Mouse (Mus musculus) stomach, embryonic 14.5 days (tissue): Measurements from ENCODE around the gene Mterf2. TPM values are rescaled to one million over a fixed set of nuclear protein-coding genes. Genes with fewer than 3 reads are reported as not detected.

Source experiments
- ATAC-seq: fragments of 200-750 bp; cut with Nextera tagmentation; 2 replicates; pipeline ENCODE4 v1.8.0; 2017; ENCODE audit warnings: low read depth, moderate TSS enrichment; ENCODE audit not compliant: insufficient number of reproducible peaks, insufficient read depth, low FRiP score
- H3K27ac ChIP-seq: fragments of 300-500 bp; sonication (generic); 2 replicates; pipeline ENCODE4 v1.5.1; 2014; ENCODE audit warnings: mild to moderate bottlenecking, low read length, moderate library complexity, mixed read lengths
- H3K27me3 ChIP-seq: fragments of 300-500 bp; sonication (generic); 2 replicates; pipeline ENCODE4 v1.6.1; 2014; ENCODE audit warnings: low read length, control low read depth, mixed read lengths; ENCODE audit not compliant: control insufficient read depth, insufficient read depth
- H3K36me3 ChIP-seq: fragments of 300-500 bp; sonication (generic); 2 replicates; pipeline ENCODE4 v1.6.1; 2014; ENCODE audit warnings: mild to moderate bottlenecking, control low read depth, low read length, moderate library complexity, mixed read lengths; ENCODE audit not compliant: control insufficient read depth, insufficient read depth
- H3K4me1 ChIP-seq: fragments of 300-500 bp; sonication (generic); 2 replicates; pipeline ENCODE4 v1.6.1; 2014; ENCODE audit warnings: low read length, control low read depth, mixed read lengths; ENCODE audit not compliant: control insufficient read depth, insufficient read depth
- H3K4me2 ChIP-seq: fragments of 300-500 bp; sonication (generic); replicated peaks from 2 replicates; pipeline ENCODE4 v1.6.1; 2014; ENCODE audit warnings: low read depth, low read length, control low read depth
- H3K4me3 ChIP-seq: fragments of 300-500 bp; sonication (generic); 2 replicates; pipeline ENCODE4 v1.5.1; 2014; ENCODE audit warnings: low read depth, low read length, control low read depth
- H3K9ac ChIP-seq: fragments of 300-500 bp; sonication (generic); replicated peaks from 2 replicates; pipeline ENCODE4 v1.6.1; 2014; ENCODE audit warnings: low read depth, mild to moderate bottlenecking, control low read depth, low read length, moderate library complexity, mixed read lengths
- H3K9me3 ChIP-seq: fragments of 300-500 bp; sonication (generic); 2 replicates; pipeline ENCODE4 v1.6.1; 2016; ENCODE audit warnings: low read depth, low read length, control low read depth; ENCODE audit not compliant: control insufficient read depth
- WGBS: fragments of 180-500 bp; shearing (Covaris S2); extraction: QIAGEN DNeasy Blood & Tissue Kit; methylation state at CpG from one replicate; pipeline ENCODE4 v1.1.7; 2014; 5-methylcytosine and 5-hydroxymethylcytosine counted together
- polyA plus RNA-seq: library from polyadenylated mRNA; unstranded; fragments of >200 nt; fragmentation: Nextera tagmentation; extraction: Ambion mirVana; gene quantifications from 2 replicates; pipeline ENCODE4 v1.2.1, GENCODE M21; 2014

Gene Mterf2
- polyA plus RNA-seq, 1 experiment from 2014 or later, result 16.8 TPM

- Histone ChIP-seq H3K4me3 (peak within 1 kb of the TSS; percentile 93), H3K36me3 (no peaks in the 10 kb centered on the region), H3K4me2 (peak within 1 kb of the TSS; percentile 91), H3K9me3 (no peaks in the 10 kb centered on the region), H3K9ac (peak within 1 kb of the TSS; percentile 92), H3K27me3 (no peaks in the 10 kb centered on the region), H3K4me1 (peaks cover 7% of the 10 kb centered on the region), H3K27ac (peak within 1 kb of the TSS; percentile 76)
- ATAC-seq, result peak; percentile 93
- WGBS, result under 1% methylated on average over 64 of the region's 96 CpGs
These were observed 25.4 kb downstream of the Mterf2 start, which contains the start of the genes Fhl4 and Tmem263 for GRCm38 (mm10) chr10:85102247-85103084. TSS of gene Fhl4 (minus strand) at chr10:85102495. TSS of gene Tmem263 (plus strand) at chr10:85102627.

DNA sequence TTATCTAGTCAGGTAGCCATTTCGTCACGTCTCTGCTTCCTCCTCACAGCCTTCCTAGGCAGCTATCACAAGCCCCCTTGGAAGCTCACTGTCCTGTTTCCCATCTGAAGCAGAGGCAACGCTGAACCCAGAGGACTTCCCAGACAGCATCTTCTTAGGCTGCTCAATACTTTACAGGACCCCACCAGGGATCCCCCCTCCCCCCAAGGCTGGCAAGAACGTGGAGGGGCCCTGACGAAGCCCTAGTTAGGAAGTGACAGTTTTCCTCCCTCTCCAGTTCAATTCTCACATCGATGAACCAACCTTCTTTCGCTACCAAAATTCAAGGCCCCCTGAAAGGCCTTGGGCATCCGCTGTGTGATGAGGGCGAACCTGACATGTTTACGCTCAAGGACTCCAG, 26.0 kb downstream of the Mterf2 start:
- Histone ChIP-seq H3K4me2 (peak overlapping the region; percentile 91), H3K9ac (peak overlapping the region; percentile 92), H3K27me3 (no peaks in the 10 kb centered on the region), H3K4me1 (peaks cover 7% of the 10 kb centered on the region), H3K9me3 (no peaks in the 10 kb centered on the region), H3K36me3 (no peaks in the 10 kb centered on the region), H3K27ac (peak overlapping the region; percentile 17; the same call in 1 of the 2 replicates), H3K4me3 (peak overlapping the region; percentile 93)
- WGBS, result 2% methylated on average over 10 of the region's 10 CpGs
- 0 out of 2 replicates have a peak, but pooled peaks have one; percentile 15 for ATAC-seq

- H3K4me2 ChIP-seq, result no peak overlapping the region
- H3K9ac ChIP-seq, result no peak overlapping the region
- H3K4me1 ChIP-seq, result no peaks in the 10 kb centered on the region
- WGBS, result 66% methylated on average over 4 of the region's 4 CpGs
- no peaks in the 10 kb centered on the region for H3K9me3 ChIP-seq
- no peak overlapping the region for H3K4me3 ChIP-seq
- H3K27ac ChIP-seq, result no peak overlapping the region
- ATAC-seq, result no peak
- no peaks in the 10 kb centered on the region for H3K27me3 ChIP-seq
- H3K36me3 ChIP-seq, result no peaks in the 10 kb centered on the region
These were observed 56.1 kb downstream of the Mterf2 start for GRCm38 (mm10) chr10:85071605-85072152.

Other genes with a start within 250 kb of the Mterf2 start
- gene Ric8b, start 210.4 kb downstream of the Mterf2 start, polyA plus RNA-seq, result 21.9 and 22.2 TPM in 2 replicates
- 0.71 and 1.1 TPM in 2 replicates for gene Fhl4, start 25.5 kb downstream of the Mterf2 start, polyA plus RNA-seq
- 77.9 and 78.0 TPM in 2 replicates for gene Tmem263, start 25.4 kb downstream of the Mterf2 start, polyA plus RNA-seq
- 23.3 and 25.1 TPM in 2 replicates for gene Cry1, start 57.0 kb upstream of the Mterf2 start, polyA plus RNA-seq